Mouse (Mus musculus) cerebellum, adult 11 months (tissue): Measurements from ENCODE around the gene Pld4.
"Not testable (repeated sequence)": the region's sequence is repeated elsewhere in the genome, so short reads cannot be mapped to it uniquely, and the experiment has no call there.

Experiments
- DNase-seq: peaks from one replicate; pipeline ENCODE4 v3.0.0; 2022

Gene Pld4

GRCm38 (mm10) chr12:112804046-112804445 lies 43.6 kb downstream of the Pld4 start:
- DNase-seq, result no peak

- DNase-seq, result no peak
Observed at GRCm38 (mm10) chr12:112806044-112806443, 45.6 kb downstream of the Pld4 start.

- DNase-seq, result no peak
Observed at GRCm38 (mm10) chr12:112807796-112808195, 47.3 kb downstream of the Pld4 start.

- DNase-seq, result no peak
Observed at GRCm38 (mm10) chr12:112808212-112808586, 47.7 kb downstream of the Pld4 start.

GRCm38 (mm10) chr12:112808587-112809364 lies 48.3 kb downstream of the Pld4 start, which contains the start of gene Clba1:
TSS of gene Clba1 (plus strand) at chr12:112808937.
- peak; percentile 92 for DNase-seq

GRCm38 (mm10) chr12:112809641-112810040 lies 49.2 kb downstream of the Pld4 start:
- DNase-seq, result no peak

GRCm38 (mm10) chr12:112810092-112810885 lies 49.8 kb downstream of the Pld4 start:
- DNase-seq, result no peak

GRCm38 (mm10) chr12:112813370-112813769 lies 52.9 kb downstream of the Pld4 start:
- DNase-seq, result no peak

GRCm38 (mm10) chr12:112814682-112815470 lies 54.4 kb downstream of the Pld4 start:
- DNase-seq, result no peak

GRCm38 (mm10) chr12:112816294-112816693 lies 55.8 kb downstream of the Pld4 start:
- DNase-seq, result peak; percentile 44

GRCm38 (mm10) chr12:112816866-112817265 lies 56.4 kb downstream of the Pld4 start:
- DNase-seq, result not testable (repeated sequence)
